Mouse (Mus musculus) hindbrain, embryonic 15.5 days (tissue): ENCODE measurements at regions not wholly inside any gene's neighbourhood (a gene's known extent, or its start where the extent isn't known, plus 50 kb on each side); places are given as distances from the start of the nearest gene placed in this dataset.

Experiments
- ATAC-seq: fragments of 200-750 bp; cut with Nextera tagmentation; 2 replicates; pipeline ENCODE4 v1.8.0; 2017; ENCODE audit warnings: low read depth, moderate number of reproducible peaks, moderate TSS enrichment; ENCODE audit not compliant: low FRiP score
- H3K27ac ChIP-seq: fragments of 300-500 bp; sonication (generic); replicated peaks from 2 replicates; pipeline ENCODE4 v1.5.1; 2015; ENCODE audit warnings: mild to moderate bottlenecking, inconsistent platforms
- H3K27me3 ChIP-seq: fragments of 300-500 bp; sonication (generic); 2 replicates; pipeline ENCODE4 v1.6.1; 2015; ENCODE audit warnings: control low read depth, inconsistent platforms
- H3K36me3 ChIP-seq: fragments of 300-500 bp; sonication (generic); 2 replicates; pipeline ENCODE4 v1.6.1; 2015; ENCODE audit warnings: control low read depth, inconsistent platforms
- H3K4me1 ChIP-seq: fragments of 300-500 bp; sonication (generic); replicated peaks from 2 replicates; pipeline ENCODE4 v1.6.1; 2015; ENCODE audit warnings: control low read depth, inconsistent platforms
- H3K4me2 ChIP-seq: fragments of 300-500 bp; sonication (generic); 2 replicates; pipeline ENCODE4 v1.6.1; 2015; ENCODE audit warnings: moderate library complexity, mild to moderate bottlenecking, inconsistent platforms
- H3K4me3 ChIP-seq: fragments of 300-500 bp; sonication (generic); 2 replicates; pipeline ENCODE4 v1.5.1; 2015; ENCODE audit warnings: mild to moderate bottlenecking, inconsistent platforms
- H3K9ac ChIP-seq: fragments of 300-500 bp; sonication (generic); 2 replicates; pipeline ENCODE4 v1.6.1; 2015; ENCODE audit warnings: inconsistent platforms
- H3K9me3 ChIP-seq: fragments of 300-500 bp; sonication (generic); 2 replicates; pipeline ENCODE4 v1.6.1; 2016; ENCODE audit warnings: control low read depth, inconsistent platforms
- WGBS: fragments of 180-500 bp; shearing (Covaris S2); methylation state at CpG from one replicate; pipeline ENCODE4 v1.1.7; 2015; 5-methylcytosine and 5-hydroxymethylcytosine counted together

- no peak for ATAC-seq
- 90% methylated on average over 2 of the region's 2 CpGs for WGBS
- Histone ChIP-seq H3K9ac (no peak overlapping the region), H3K9me3 (no peaks in the 10 kb centered on the region), H3K4me1 (no peaks in the 10 kb centered on the region), H3K4me3 (no peak overlapping the region), H3K36me3 (no peaks in the 10 kb centered on the region), H3K4me2 (no peak overlapping the region), H3K27me3 (no peaks in the 10 kb centered on the region), H3K27ac (no peak overlapping the region)
Observed at GRCm38 (mm10) chr15:51472049-51472448, 2412.7 kb upstream of the Gm7489 start.

GRCm38 (mm10) chr15:51481856-51482255 is 2402.8 kb upstream of the Gm7489 start:
- Histone ChIP-seq H3K36me3 (no peaks in the 10 kb centered on the region), H3K4me2 (no peak overlapping the region), H3K27ac (no peak overlapping the region), H3K9me3 (no peaks in the 10 kb centered on the region), H3K4me3 (no peak overlapping the region), H3K4me1 (no peaks in the 10 kb centered on the region), H3K9ac (no peak overlapping the region), H3K27me3 (no peaks in the 10 kb centered on the region)
- WGBS = 87% methylated on average over 4 of the region's 4 CpGs
- no peak for ATAC-seq

GRCm38 (mm10) chr15:51484207-51484606 is 2400.5 kb upstream of the Gm7489 start:
- Histone ChIP-seq H3K27ac (no peak overlapping the region), H3K27me3 (no peaks in the 10 kb centered on the region), H3K36me3 (no peaks in the 10 kb centered on the region), H3K9me3 (no peaks in the 10 kb centered on the region), H3K4me2 (no peak overlapping the region), H3K4me1 (no peaks in the 10 kb centered on the region), H3K4me3 (no peak overlapping the region), H3K9ac (no peak overlapping the region)
- WGBS = 76% methylated on average over 2 of the region's 2 CpGs
- no peak for ATAC-seq

- Histone ChIP-seq H3K36me3 (no peaks in the 10 kb centered on the region), H3K4me3 (no peak overlapping the region), H3K27ac (no peak overlapping the region), H3K27me3 (no peaks in the 10 kb centered on the region), H3K9ac (no peak overlapping the region), H3K4me1 (no peaks in the 10 kb centered on the region), H3K4me2 (no peak overlapping the region), H3K9me3 (no peaks in the 10 kb centered on the region)
- 96% methylated on average over 2 of the region's 2 CpGs for WGBS
- no peak for ATAC-seq
Observed at GRCm38 (mm10) chr15:51485554-51485953, 2399.2 kb upstream of the Gm7489 start.

GRCm38 (mm10) chr15:51502058-51502741 is 2382.5 kb upstream of the Gm7489 start:
- 79% methylated on average over 12 of the region's 12 CpGs for WGBS
- Histone ChIP-seq H3K4me3 (no peak overlapping the region), H3K36me3 (no peaks in the 10 kb centered on the region), H3K9me3 (no peaks in the 10 kb centered on the region), H3K4me2 (no peak overlapping the region), H3K9ac (no peak overlapping the region), H3K27me3 (no peaks in the 10 kb centered on the region), H3K4me1 (no peaks in the 10 kb centered on the region), H3K27ac (no peak overlapping the region)
- no peak for ATAC-seq

GRCm38 (mm10) chr15:51502742-51503270 is 2381.9 kb upstream of the Gm7489 start:
- no peaks in the 10 kb centered on the region for H3K9me3 ChIP-seq
- H3K4me3 ChIP-seq = no peak overlapping the region
- ATAC-seq = no peak
- H3K27ac ChIP-seq = no peak overlapping the region
- no peak overlapping the region for H3K9ac ChIP-seq
- H3K4me1 ChIP-seq = no peaks in the 10 kb centered on the region
- H3K4me2 ChIP-seq = 0 out of 2 replicates have a peak overlapping the region, but pooled peaks have one; percentile 19
- H3K36me3 ChIP-seq = no peaks in the 10 kb centered on the region
- WGBS = 52% methylated on average over 10 of the region's 10 CpGs
- no peaks in the 10 kb centered on the region for H3K27me3 ChIP-seq

- Histone ChIP-seq H3K4me2 (no peak overlapping the region), H3K4me3 (no peak overlapping the region), H3K9me3 (no peaks in the 10 kb centered on the region), H3K4me1 (no peaks in the 10 kb centered on the region), H3K36me3 (no peaks in the 10 kb centered on the region), H3K9ac (no peak overlapping the region), H3K27ac (no peak overlapping the region), H3K27me3 (no peaks in the 10 kb centered on the region)
- WGBS = 43% methylated on average over 8 of the region's 8 CpGs
- ATAC-seq = no peak
Observed at GRCm38 (mm10) chr15:51503341-51503740, 2381.4 kb upstream of the Gm7489 start.

- no peaks in the 10 kb centered on the region for H3K9me3 ChIP-seq
- no peak overlapping the region for H3K27ac ChIP-seq
- H3K9ac ChIP-seq = no peak overlapping the region
- 81% methylated on average over 11 of the region's 11 CpGs for WGBS
- no peaks in the 10 kb centered on the region for H3K36me3 ChIP-seq
- no peak overlapping the region for H3K4me3 ChIP-seq
- H3K4me1 ChIP-seq = no peaks in the 10 kb centered on the region
- no peak overlapping the region for H3K4me2 ChIP-seq
- no peak for ATAC-seq
- H3K27me3 ChIP-seq = no peaks in the 10 kb centered on the region
Observed at GRCm38 (mm10) chr15:51504016-51504760, 2380.5 kb upstream of the Gm7489 start.

- Histone ChIP-seq H3K4me3 (no peak overlapping the region), H3K36me3 (no peaks in the 10 kb centered on the region), H3K27ac (no peak overlapping the region), H3K9me3 (no peaks in the 10 kb centered on the region), H3K9ac (no peak overlapping the region), H3K27me3 (no peaks in the 10 kb centered on the region), H3K4me2 (no peak overlapping the region), H3K4me1 (no peaks in the 10 kb centered on the region)
- no peak for ATAC-seq
- WGBS = 93% methylated on average over 5 of the region's 5 CpGs
Observed at GRCm38 (mm10) chr15:51504789-51505188, 2379.9 kb upstream of the Gm7489 start.

GRCm38 (mm10) chr15:51507126-51507525 is 2377.6 kb upstream of the Gm7489 start:
- WGBS = 91% methylated on average over 2 of the region's 2 CpGs
- Histone ChIP-seq H3K4me2 (no peak overlapping the region), H3K27me3 (no peaks in the 10 kb centered on the region), H3K9me3 (no peaks in the 10 kb centered on the region), H3K4me1 (no peaks in the 10 kb centered on the region; the same call in 1 of the 2 replicates), H3K9ac (no peak overlapping the region), H3K4me3 (no peak overlapping the region), H3K36me3 (no peaks in the 10 kb centered on the region), H3K27ac (no peak overlapping the region)
- no peak for ATAC-seq

GRCm38 (mm10) chr15:51511319-51511718 is 2373.4 kb upstream of the Gm7489 start:
- WGBS = 36% methylated on average over 5 of the region's 5 CpGs
- no peak; the same call in 1 of the 2 replicates for ATAC-seq
- no peaks in the 10 kb centered on the region for H3K27me3 ChIP-seq
- H3K9ac ChIP-seq = no peak overlapping the region
- H3K36me3 ChIP-seq = no peaks in the 10 kb centered on the region
- H3K4me3 ChIP-seq = no peak overlapping the region
- H3K4me2 ChIP-seq = no peak overlapping the region
- no peaks in the 10 kb centered on the region for H3K9me3 ChIP-seq
- H3K27ac ChIP-seq = no peak overlapping the region
- H3K4me1 ChIP-seq = no peaks in the 10 kb centered on the region; the same call in 1 of the 2 replicates

- Histone ChIP-seq H3K4me3 (no peak overlapping the region), H3K36me3 (no peaks in the 10 kb centered on the region), H3K9ac (no peak overlapping the region), H3K27ac (no peak overlapping the region), H3K4me2 (no peak overlapping the region), H3K27me3 (no peaks in the 10 kb centered on the region), H3K4me1 (no peaks in the 10 kb centered on the region), H3K9me3 (no peaks in the 10 kb centered on the region)
- WGBS = 37% methylated on average over 5 of the region's 5 CpGs
- no peak for ATAC-seq
Observed at GRCm38 (mm10) chr15:51536317-51536716, 2348.4 kb upstream of the Gm7489 start.
